Mouse (Mus musculus): ENCODE measurements around the gene Olfr70. TPM values are rescaled to one million over a fixed set of nuclear protein-coding genes. Genes with fewer than 3 reads are reported as not detected.

Gene Olfr70
- polyA plus RNA-seq, 1 experiment from 2014 or later = not detected

GRCm38 (mm10) chr4:43656339-43657109 is 44.1 kb downstream of the Olfr70 start, which contains the start of gene Hint2:
TSS of gene Hint2 (minus strand) at chr4:43656466.
- DNase-seq (ENCODE audit: low spot score) = peak; percentile 96

GRCm38 (mm10) chr4:43655656-43656338 is 44.8 kb downstream of the Olfr70 start:
- DNase-seq (ENCODE audit: low spot score) = no peak

- DNase-seq (ENCODE audit: low spot score) = peak; percentile 24
Observed at GRCm38 (mm10) chr4:43653161-43654015, 47.2 kb downstream of the Olfr70 start, which contains the start of gene Spag8. TSS of gene Spag8 (minus strand) at chr4:43653594.

GRCm38 (mm10) chr4:43652726-43653125 is 47.9 kb downstream of the Olfr70 start:
- no peak for DNase-seq (ENCODE audit: low spot score)

GRCm38 (mm10) chr4:43649783-43650182 is 50.8 kb downstream of the Olfr70 start:
- DNase-seq (ENCODE audit: low spot score) = no peak

Other genes with a start within 250 kb of the Olfr70 start
- gene Cd72, start 246.2 kb downstream of the Olfr70 start, polyA plus RNA-seq (2015; fragmentation: Nextera tagmentation; extraction: Ambion mirVana) = 6.4 and 6.6 TPM in 2 replicates
- 138 and 168 TPM in 2 replicates for gene Sit1, start 217.1 kb downstream of the Olfr70 start, polyA plus RNA-seq (2015; fragmentation: Nextera tagmentation; extraction: Ambion mirVana)
- gene Ccdc107, start 207.9 kb downstream of the Olfr70 start, polyA plus RNA-seq (2015; fragmentation: Nextera tagmentation; extraction: Ambion mirVana) = 85.1 and 92.8 TPM in 2 replicates
- gene Arhgef39, start 201.1 kb downstream of the Olfr70 start, polyA plus RNA-seq (2015; fragmentation: Nextera tagmentation; extraction: Ambion mirVana) = 35.5 and 37.1 TPM in 2 replicates
- 1.6 TPM in 2 replicates for gene Car9, start 193.8 kb downstream of the Olfr70 start, polyA plus RNA-seq (2015; fragmentation: Nextera tagmentation; extraction: Ambion mirVana)
- gene Tpm2, start 177.0 kb downstream of the Olfr70 start, polyA plus RNA-seq (2015; fragmentation: Nextera tagmentation; extraction: Ambion mirVana) = 28.1 and 34.2 TPM in 2 replicates
- 51.7 and 61.2 TPM in 2 replicates for gene Creb3, start 138.5 kb downstream of the Olfr70 start, polyA plus RNA-seq (2015; fragmentation: Nextera tagmentation; extraction: Ambion mirVana)
- 80.7 and 87.0 TPM in 2 replicates for gene Tln1, start 138.1 kb downstream of the Olfr70 start, polyA plus RNA-seq (2015; fragmentation: Nextera tagmentation; extraction: Ambion mirVana)
- 18.9 and 21.1 TPM in 2 replicates for gene Rgp1, start 122.1 kb downstream of the Olfr70 start, polyA plus RNA-seq (2015; fragmentation: Nextera tagmentation; extraction: Ambion mirVana)
- 26.9 and 29.3 TPM in 2 replicates for gene Gba2, start 121.9 kb downstream of the Olfr70 start, polyA plus RNA-seq (2015; fragmentation: Nextera tagmentation; extraction: Ambion mirVana)
- gene Msmp, start 116.3 kb downstream of the Olfr70 start, polyA plus RNA-seq (2015; fragmentation: Nextera tagmentation; extraction: Ambion mirVana) = 0.23 TPM in 1 of 2 replicates, not detected in the other
- 0.75 and 0.91 TPM in 2 replicates for gene Npr2, start 68.9 kb downstream of the Olfr70 start, polyA plus RNA-seq (2015; fragmentation: Nextera tagmentation; extraction: Ambion mirVana)
- gene Spag8, start 47.2 kb downstream of the Olfr70 start, polyA plus RNA-seq (2015; fragmentation: Nextera tagmentation; extraction: Ambion mirVana) = 0.14 and 0.66 TPM in 2 replicates
- gene Hint2, start 44.3 kb downstream of the Olfr70 start, polyA plus RNA-seq (2015; fragmentation: Nextera tagmentation; extraction: Ambion mirVana) = 74.1 and 74.7 TPM in 2 replicates
- gene Tmem8b, start 31.8 kb downstream of the Olfr70 start, polyA plus RNA-seq (2015; fragmentation: Nextera tagmentation; extraction: Ambion mirVana) = 0.76 and 1.1 TPM in 2 replicates
- gene Fam221b, start 31.7 kb downstream of the Olfr70 start, polyA plus RNA-seq (2015; fragmentation: Nextera tagmentation; extraction: Ambion mirVana) = 3.2 and 3.3 TPM in 2 replicates
- not detected in 2 replicates for gene Olfr71, start 9.4 kb upstream of the Olfr70 start, polyA plus RNA-seq (2015; fragmentation: Nextera tagmentation; extraction: Ambion mirVana)
- 1.1 and 1.5 TPM in 2 replicates for gene Hrct1, start 26.4 kb upstream of the Olfr70 start, polyA plus RNA-seq (2015; fragmentation: Nextera tagmentation; extraction: Ambion mirVana)
- 0.28 and 0.43 TPM in 2 replicates for gene Spaar, start 29.2 kb upstream of the Olfr70 start, polyA plus RNA-seq (2015; fragmentation: Nextera tagmentation; extraction: Ambion mirVana)
- not detected in 2 replicates for gene Olfr159, start 70.2 kb upstream of the Olfr70 start, polyA plus RNA-seq (2015; fragmentation: Nextera tagmentation; extraction: Ambion mirVana)
- gene Olfr156, start 123.1 kb upstream of the Olfr70 start, polyA plus RNA-seq (2015; fragmentation: Nextera tagmentation; extraction: Ambion mirVana) = not detected in 2 replicates
- gene Olfr157, start 139.4 kb upstream of the Olfr70 start, polyA plus RNA-seq (2015; fragmentation: Nextera tagmentation; extraction: Ambion mirVana) = 0.03 TPM in 1 of 2 replicates, not detected in the other
- not detected in 2 replicates for gene Olfr155, start 150.8 kb upstream of the Olfr70 start, polyA plus RNA-seq (2015; fragmentation: Nextera tagmentation; extraction: Ambion mirVana)
- 2.1 and 2.2 TPM in 2 replicates for gene Reck, start 174.7 kb upstream of the Olfr70 start, polyA plus RNA-seq (2015; fragmentation: Nextera tagmentation; extraction: Ambion mirVana)